Mouse (Mus musculus): ENCODE results near the gene Kank2.
A peak's percentile ranks its signal among the peaks of the same experiment; 100 is the strongest.

The Kank2 gene

DNA sequence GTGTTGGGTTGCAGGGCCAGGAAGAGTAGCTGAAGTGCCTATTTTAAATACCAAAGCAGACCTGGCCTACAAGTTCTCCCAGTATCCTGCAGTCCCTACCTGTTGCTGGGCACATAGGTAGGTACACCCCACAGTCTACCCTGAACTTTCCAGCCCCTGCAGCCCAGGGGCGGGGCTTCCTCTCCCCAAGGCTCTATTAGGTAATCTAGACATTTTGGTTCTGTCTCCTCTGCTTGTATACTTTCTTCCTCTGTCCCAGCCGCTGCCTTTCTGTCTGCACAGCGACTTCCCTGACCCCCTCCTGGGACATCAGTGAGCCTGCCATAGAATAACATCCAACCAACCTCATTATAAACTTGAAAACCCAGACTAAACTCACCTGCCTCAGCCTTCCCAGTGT, 48.2 kb downstream of the Kank2 start:
- DNase-seq (ENCODE audit: low spot score), result no peak

DNA sequence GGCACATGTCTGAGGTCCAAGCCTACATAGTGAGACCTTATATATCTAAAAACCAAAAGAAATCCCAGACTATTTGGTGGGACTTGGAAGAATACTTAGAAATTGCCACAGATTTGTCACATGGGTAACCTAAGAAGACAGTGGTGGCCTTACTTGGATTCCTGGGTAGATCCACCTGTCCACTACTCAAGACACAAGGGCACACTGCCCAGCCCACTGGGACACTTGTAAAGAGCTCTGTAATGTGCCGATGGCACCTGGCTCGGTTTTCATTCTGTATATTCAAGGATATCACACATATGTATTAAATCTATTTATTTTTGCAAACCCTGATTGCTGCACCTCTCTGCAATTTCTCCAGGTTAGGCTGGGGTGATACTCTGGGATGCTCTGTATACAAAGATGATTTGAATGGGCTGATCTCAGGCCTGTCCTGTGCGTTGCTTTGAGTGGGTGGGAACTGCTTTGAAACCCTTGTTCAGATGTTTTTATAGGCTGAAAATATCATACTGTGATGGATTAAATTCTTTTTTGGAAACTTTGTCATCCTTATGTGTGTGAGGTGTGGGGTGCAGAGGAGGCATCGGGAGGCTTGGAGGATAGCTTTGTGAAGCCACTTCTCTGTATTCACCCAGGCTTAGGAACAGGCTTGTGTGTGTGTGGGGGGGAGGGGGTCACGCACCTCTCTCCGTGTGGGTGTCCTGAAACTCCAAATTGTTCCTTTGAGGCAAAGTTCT, 49.0 kb downstream of the Kank2 start:
- no peak for DNase-seq (ENCODE audit: low spot score)

DNA sequence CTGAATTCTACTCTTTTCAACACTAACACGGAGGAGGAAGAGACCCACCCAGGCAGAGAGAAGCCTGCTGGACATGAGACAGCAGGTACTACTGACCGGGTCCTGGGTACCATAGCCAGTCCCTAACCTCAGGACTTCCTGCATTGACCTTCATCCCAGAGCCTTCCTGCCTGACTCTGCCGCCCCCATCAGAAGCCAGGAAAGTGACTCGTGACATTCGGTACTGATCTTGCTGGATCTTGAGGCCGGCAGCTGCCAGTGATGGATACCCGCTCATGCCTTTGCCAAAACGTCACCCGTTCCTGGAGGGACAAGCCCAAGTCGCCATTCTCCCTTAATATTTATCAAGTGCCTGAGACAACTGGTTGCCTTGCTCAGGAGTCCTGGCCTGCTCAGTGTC, 50.1 kb downstream of the Kank2 start:
- DNase-seq (ENCODE audit: low spot score), result no peak

DNA sequence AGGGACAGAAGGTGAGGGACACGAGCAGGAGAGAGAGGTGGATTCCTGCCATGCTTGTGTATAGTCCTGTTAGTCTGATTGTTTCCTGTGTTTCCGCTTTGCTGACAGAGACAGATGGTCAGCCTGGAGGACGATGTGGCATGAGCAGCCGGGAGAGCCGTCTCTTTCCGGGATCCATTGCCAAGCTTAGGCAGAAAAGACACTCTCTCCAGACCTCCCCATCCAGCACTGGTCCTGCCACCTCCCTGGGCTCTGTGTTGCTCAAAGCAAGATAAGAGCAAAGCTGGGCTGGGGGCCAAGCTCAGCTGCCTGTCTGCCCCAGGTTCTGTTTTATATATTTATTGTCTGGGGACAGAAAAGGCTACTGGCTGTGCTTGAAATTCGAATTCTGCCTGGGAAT, 50.5 kb downstream of the Kank2 start:
- peak; percentile 72 for DNase-seq (ENCODE audit: low spot score)

DNA sequence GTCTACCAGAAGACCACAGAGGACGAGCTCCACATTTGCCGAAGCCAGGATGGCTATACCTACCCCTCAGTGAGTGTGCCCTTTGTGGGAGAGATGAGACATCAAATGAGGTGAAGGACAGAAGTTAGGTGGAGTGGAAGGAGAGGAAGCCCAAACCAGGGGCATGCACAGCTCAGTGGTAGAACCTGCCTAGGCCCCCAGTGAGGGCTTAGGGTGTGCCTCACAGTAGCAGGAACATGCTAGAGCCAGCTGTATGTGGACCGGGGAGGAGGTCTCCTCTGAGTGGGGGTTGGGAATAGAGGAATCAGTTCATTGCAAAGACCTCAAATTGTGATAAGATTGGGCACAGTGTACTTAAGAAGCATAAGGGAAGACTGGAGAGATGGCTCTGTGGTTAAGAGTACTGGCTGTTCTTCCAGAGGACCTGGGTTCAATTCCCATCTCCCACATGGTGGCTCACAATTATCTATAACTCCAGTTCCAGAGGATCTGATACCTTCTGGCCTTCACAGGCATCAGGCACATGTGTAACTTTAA, 51.2 kb downstream of the Kank2 start:
- no peak for DNase-seq (ENCODE audit: low spot score)

GRCm38 (mm10) chr9:21741514-21741913, 57.0 kb downstream of the Kank2 start:
- no peak for DNase-seq (ENCODE audit: low spot score)

GRCm38 (mm10) chr9:21740427-21740826, 58.1 kb downstream of the Kank2 start:
- DNase-seq (ENCODE audit: low spot score), result no peak

DNA sequence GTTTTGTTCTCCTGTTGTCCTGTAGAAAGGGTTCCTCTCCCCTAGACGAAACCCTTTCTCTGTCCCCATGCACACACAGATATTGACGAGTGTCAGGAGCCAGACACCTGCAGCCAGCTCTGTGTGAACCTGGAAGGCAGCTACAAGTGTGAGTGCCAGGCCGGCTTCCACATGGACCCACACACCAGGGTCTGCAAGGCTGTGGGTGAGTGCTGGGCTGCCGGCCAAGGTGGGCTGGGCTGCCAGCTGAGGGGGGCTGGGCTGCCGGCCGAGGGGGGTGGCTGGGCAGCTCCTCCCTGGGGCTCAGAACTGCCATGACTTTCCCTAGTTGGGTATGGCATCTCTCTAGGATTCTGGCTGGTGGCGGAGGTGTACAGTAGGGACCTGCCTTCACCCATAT, 59.8 kb downstream of the Kank2 start:
- DNase-seq (ENCODE audit: low spot score), result no peak

DNA sequence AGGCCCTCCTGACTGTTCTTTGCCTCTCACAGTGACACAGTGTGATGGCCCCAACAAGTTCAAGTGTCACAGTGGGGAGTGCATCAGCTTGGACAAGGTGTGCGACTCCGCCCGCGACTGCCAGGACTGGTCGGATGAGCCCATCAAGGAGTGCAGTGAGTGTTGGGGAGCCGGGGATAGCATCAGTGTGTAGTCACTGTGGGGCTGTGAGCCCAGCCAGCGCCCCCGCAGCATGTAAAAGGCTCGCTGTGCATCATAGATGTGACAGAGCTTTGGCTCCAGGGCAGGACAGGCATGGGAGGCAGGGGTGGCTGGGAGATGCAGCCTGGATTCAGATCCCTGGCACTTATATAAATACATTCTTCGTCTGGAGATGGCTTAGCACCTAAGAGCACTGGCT, 61.4 kb downstream of the Kank2 start:
- DNase-seq (ENCODE audit: low spot score), result no peak

DNA sequence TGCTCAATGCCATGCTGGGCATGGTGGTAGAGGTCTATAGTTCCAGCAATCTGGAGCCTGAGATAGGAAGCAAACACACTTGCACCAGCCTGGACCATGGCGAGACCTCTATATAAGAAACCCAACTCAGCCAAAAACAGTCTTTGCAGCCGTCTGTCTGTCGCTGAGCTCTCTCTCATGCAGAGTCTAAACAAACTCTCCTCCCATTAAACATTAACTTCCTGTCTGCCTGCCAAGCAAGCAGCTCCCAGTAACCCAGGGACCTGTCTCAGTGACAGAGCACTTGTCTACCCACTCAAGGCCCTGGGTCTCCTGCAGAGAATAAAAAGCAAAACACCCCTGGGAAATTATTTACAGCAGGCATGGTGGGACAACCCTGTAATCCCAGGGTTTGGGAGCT, 62.0 kb downstream of the Kank2 start:
- no peak for DNase-seq (ENCODE audit: low spot score)

GRCm38 (mm10) chr9:21735126-21735525, 63.4 kb downstream of the Kank2 start:
- no peak for DNase-seq (ENCODE audit: low spot score)

DNA sequence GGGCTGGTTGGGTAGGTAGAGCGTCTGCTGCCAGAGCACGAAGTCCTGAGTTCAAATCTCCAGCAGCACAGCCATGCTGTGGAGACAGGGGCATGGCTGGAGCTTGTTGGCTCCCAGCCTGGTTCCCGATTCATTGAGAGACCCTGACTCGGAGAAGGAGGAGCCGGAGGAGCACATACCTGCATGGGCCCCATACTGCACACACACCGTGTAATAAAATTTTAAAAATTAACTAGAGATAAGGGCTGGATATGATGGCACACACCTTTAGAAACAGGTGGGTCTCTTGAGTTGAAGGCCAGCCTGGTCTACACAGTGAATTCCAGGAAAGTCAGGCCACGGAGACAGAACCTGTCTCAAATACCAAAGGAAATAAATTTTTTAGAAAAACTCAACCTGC, 64.6 kb downstream of the Kank2 start:
- DNase-seq (ENCODE audit: low spot score), result no peak

DNA sequence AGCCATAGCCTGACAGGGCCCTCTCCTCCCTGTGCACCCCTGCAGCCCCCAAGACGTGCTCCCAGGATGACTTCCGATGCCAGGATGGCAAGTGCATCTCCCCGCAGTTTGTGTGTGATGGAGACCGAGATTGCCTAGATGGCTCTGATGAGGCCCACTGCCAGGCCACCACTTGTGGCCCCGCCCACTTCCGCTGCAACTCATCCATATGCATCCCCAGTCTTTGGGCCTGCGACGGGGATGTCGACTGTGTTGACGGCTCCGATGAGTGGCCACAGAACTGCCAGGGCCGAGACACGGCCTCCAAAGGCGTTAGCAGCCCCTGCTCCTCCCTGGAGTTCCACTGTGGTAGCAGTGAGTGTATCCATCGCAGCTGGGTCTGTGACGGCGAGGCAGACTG, 65.1 kb downstream of the Kank2 start:
- no peak for DNase-seq (ENCODE audit: low spot score)

- no peak for DNase-seq (ENCODE audit: low spot score)
Observed at GRCm38 (mm10) chr9:21732288-21732687, 66.3 kb downstream of the Kank2 start.

DNA sequence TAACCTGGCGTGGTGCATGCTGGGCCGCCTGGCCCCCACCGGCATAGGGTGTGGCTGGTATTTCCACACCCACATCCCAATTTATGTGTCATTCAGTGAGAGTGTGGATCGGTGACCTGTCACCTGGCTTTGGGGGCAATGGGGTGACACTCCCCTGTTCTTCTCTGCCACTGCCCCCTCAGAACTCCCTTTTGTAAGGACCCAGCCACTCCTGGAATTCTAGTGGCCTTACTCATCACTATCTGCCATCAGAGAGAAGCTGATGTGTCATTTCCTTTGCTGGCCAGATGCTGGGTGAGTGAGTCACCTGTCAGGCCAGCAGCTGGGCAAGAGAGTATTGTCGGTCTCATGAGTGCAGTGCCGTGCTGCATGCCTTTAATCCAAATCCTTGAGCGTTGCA, 69.3 kb downstream of the Kank2 start:
- DNase-seq (ENCODE audit: low spot score), result peak; percentile 64

DNA sequence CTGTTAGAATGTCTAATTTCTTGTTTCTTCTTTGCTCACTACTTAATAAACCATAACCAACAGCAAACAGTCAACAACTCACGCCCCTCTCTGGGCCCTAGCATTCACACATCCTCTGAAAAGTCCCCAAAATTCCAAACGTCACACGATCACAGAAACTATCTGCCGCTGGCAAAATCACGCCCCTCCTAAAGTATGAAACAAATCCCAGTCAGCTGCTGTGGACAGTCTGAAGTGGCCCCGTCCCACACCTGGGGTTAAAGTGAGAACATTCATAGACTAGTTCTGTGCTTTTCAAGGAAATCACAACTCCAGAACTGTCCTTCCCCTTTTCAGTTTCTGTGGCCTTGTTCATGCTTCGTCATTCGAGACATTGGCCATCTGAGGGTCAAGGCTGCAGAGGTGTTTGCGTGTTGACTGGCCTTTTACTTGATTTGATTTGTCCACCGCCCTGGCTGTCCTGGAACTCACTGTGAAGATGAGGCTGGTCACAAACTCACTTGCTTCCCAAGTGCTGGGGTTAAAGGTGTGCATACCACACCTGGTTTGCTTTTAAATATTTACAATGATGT, 70.2 kb downstream of the Kank2 start:
- DNase-seq (ENCODE audit: low spot score), result no peak

- peak; percentile 52 for DNase-seq (ENCODE audit: low spot score)
Observed at GRCm38 (mm10) chr9:21726218-21726975, 72.1 kb downstream of the Kank2 start.

- DNase-seq (ENCODE audit: low spot score), result no peak
Observed at GRCm38 (mm10) chr9:21725224-21726121, 73.1 kb downstream of the Kank2 start.

DNA sequence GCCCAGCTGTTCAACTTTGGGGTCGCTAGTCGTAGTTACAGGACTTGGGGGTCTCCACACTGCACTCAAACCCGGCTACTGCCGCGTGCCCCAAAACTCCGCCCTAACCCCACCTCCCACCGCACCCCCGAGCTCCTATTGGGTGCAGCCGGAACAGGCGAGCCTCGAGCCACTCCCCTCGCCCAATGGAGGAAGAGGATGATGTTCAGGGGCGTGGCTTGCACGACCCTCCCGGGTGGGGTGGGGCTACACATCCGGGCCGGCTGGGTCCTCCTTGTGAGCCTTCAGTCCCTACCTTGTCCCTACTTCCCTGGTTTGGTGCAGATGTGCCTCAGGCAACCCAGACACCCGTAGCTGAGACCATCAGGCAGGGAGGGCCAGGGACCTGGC, 74.4 kb downstream of the Kank2 start:
- peak; percentile 94 for DNase-seq (ENCODE audit: low spot score)

DNA sequence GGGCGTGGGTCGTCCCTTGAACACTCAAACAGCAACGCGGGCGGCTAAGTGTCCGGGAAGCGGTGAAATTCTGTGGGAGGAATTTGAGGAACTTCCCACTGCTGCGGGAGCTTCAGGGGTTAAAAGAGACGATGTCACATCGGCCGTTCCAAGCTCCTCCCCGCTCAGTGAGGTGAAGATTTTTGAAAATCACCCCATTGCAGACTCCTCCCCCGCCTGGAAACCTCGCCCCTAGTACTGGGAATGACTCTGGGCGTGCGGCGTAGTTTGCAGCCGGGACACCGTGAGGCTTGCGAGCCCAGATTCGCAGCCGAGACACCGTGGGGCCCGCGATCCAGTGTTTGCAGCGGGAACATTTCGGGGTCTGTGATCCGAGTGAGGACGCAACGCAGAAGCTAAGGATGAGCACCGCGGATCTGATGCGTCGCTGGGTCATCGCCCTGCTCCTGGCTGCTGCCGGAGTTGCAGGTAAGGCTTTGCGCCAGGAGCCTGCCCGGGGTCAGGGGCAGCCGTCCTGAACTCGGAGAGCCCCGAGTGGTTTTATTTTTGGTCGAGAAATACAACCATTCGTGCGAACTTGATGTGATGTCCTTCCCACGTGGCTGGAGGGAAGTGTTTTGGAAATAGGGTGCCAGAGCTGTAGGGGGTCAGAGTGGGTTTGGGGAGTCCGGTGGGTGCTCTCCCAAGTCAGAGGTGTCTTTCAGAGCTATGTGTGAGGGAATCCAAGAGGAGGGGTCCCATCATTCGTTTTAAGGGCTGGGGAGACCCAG, 75.0 kb downstream of the Kank2 start, which contains the start of gene Ldlr:
Gene Ldlr (plus strand): TSS at position 107 of the 770 bp plus-strand sequence.
- DNase-seq (ENCODE audit: low spot score), result peak; percentile 92

- DNase-seq (ENCODE audit: low spot score), result no peak
Observed at GRCm38 (mm10) chr9:21721036-21721435, 77.5 kb downstream of the Kank2 start.
